Mouse (Mus musculus): ENCODE measurements around the gene Usf3.

- TF ChIP-seq POLR2A (IDR thresholded peaks at IDR 0.05; ENCODE audit: low read depth, low read length): no peak
- TF ChIP-seq CTCF (IDR thresholded peaks at IDR 0.05; ENCODE audit: extremely low read depth, insufficient read depth, insufficient read length, insufficient replicate concordance): no peak
These were observed 48.4 kb downstream of the Usf3 start for GRCm38 (mm10) chr16:44221463-44221862.
